Mouse (Mus musculus): ENCODE results near the gene Znrf4. TPM values are rescaled to one million over a fixed set of nuclear protein-coding genes. Genes with fewer than 3 reads are reported as not detected.
"Not testable (repeated sequence)": the region's sequence is repeated elsewhere in the genome, so short reads cannot be mapped to it uniquely, and the experiment has no call there.

The Znrf4 gene
- total RNA-seq, 2 experiments from 2014 or later = not detected

DNA sequence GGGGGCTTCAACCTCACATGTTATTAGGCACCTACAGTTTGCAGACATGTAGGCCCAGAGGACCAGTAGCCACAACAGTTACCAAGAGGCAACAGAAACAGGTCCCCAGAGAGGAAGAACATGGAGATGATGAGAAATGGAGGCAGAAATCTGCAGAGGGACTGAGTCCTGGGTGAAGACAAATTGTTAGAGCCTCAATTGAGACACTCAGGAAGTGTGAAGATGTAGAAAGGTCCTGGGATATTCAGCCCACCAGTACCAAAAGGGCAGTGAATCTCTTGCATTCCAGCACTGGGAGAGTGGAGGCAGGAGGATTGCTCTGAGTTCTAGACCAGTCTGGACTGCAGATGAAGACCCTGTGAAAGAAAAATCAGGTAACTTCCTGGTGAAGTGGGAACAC is 2.1 kb upstream of the Znrf4 start:
- peak in 1 of 2 experiments; percentile 3 for DNase-seq (ENCODE audit: low spot score in 2 of 2)
- H3K4me3 ChIP-seq = no peak overlapping the region
- H3K27ac ChIP-seq = no peak overlapping the region
- TF ChIP-seq CTCF (conservative IDR thresholded peaks at IDR 0.05) = no peak

DNA sequence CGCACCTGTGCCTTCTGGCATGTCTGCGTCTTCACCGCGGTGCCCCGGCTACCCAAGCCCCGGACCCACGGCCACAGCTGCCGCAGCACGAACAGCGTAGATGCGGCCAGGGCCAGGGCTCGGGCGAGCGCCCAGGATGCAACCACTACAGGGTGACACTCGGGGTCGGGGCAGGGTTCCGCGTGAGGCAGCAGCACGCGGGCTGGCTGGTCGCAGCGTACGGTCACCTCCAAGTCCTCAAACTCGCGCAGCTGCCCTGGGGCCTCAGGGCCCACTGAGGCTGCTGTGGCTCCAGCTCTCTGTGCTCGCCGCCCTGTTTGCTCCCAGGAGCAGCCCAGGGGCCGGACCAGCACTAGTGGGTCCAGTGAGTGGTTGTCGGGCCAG is 532 bp downstream of the Znrf4 start:
- DNase-seq (ENCODE audit: low spot score in 2 of 2) = peak in 1 of 2 experiments; percentile 8
- no peak for TF ChIP-seq CTCF (conservative IDR thresholded peaks at IDR 0.05)
- Histone ChIP-seq H3K27ac (no peak overlapping the region), H3K4me3 (no peak overlapping the region)

DNA sequence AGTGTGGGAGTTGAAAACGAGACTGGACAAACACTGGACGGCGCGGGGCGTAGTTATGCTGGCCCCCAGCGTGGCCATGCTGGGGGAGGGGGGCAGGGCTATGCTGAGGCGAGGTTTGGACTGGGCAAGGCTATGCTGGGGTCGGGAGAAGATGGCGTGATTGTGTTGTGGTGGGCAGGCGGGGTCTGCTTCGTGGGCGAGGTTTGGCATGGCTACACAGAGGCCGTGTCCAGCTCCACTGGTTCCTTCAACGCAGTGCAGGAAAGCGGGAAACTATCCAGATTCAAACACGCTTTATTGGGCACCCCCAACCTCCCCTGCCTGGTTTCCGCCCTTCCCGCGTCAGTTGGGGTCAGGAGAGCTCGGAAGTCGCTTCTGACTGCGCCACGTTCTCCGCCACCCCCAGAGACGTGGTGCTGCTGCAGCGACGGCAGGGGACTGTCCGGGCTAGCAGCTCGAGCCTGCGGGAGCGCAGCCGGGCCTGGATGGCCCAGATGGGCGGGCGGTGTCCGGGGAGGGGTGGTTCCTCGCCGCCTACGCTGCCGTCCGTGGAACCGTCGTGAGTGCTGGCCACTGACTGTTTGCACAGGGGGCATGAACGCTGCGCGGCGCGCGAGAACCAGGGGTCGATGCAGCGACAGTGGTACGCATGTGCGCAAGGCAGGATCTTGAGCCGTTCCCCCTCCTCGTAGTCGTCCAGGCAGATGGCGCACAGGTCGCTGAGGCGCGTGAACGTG is 1.1 kb downstream of the Znrf4 start:
- no peak for TF ChIP-seq CTCF (conservative IDR thresholded peaks at IDR 0.05)
- Histone ChIP-seq H3K4me3 (no peak overlapping the region), H3K27ac (0 out of 2 replicates have a peak overlapping the region, but pooled peaks have one; percentile 14)
- peak; percentile 3 to 9 for DNase-seq (ENCODE audit: low spot score in 2 of 2)

DNA sequence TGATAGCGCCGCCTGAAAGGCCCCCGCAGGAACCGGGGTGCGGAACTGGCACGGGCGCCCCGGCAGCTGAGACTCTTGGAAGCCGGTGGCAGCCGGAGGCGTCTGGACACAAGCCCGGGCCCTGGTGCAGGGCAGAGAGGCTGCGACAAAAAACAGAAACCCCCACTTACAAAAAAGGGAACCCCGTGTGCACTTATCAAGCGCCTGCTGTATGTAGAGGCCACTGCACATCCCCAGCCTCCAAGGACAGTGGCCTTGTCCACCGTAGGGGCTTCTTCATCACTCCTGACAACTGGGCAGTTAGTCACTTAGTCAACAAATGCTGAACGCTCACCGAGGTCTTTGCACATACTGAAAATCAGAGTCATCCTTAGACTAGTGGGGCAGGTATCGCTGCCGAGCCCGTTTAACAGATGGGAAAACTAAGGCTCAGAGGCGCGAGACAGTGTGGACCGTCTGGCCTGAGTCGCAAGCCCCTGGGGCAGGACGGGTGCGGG is 1.7 kb downstream of the Znrf4 start:
- H3K27ac ChIP-seq = peak overlapping the region; percentile 78
- peak in 1 of 2 experiments; percentile 71 for DNase-seq (ENCODE audit: low spot score in 2 of 2)
- TF ChIP-seq CTCF (conservative IDR thresholded peaks at IDR 0.05) = no peak
- H3K4me3 ChIP-seq = no peak overlapping the region; the same call in 1 of the 2 replicates

DNA sequence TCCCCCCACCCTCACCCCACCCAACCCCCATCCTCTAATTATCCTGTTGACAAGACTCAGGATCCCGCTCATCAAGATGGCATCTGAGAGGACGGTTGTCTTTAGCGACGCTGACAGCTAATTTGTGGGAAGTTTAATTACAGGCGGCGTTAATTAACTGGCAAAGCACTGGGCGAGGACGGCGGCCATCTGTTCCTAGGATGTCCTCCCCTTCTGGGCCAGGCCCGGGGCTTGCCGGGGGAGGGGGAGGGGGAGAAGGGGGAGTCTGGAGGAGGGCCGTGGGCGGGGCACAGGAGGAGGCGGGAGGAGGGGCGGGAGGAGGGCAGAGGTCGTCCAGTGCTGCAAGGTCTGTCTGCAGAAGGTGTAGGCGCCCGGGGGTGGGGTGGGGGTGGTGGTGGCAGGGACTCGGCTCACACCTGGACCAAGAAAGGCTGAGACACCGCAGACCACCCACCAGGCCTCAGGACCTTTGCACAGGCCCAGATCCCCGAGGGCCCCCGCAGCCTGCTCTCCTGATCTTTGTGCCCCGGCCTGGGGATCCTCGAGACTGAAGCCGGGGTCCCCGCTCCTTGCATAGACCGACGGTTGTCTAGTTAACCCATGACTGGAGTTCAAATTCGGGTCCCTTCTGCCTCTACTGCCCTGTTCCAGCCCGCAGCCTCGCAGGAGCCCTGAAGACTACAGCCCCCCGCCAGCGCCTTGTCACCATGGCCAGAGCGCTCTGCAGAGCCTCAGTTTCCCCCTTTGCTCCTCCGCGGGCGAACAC is 2.3 kb downstream of the Znrf4 start:
- peak; percentile 47 to 53 for DNase-seq (ENCODE audit: low spot score in 2 of 2)
- Histone ChIP-seq H3K4me3 (no peak overlapping the region; the same call in 1 of the 2 replicates), H3K27ac (peak overlapping the region; percentile 98)
- no peak for TF ChIP-seq CTCF (conservative IDR thresholded peaks at IDR 0.05)

DNA sequence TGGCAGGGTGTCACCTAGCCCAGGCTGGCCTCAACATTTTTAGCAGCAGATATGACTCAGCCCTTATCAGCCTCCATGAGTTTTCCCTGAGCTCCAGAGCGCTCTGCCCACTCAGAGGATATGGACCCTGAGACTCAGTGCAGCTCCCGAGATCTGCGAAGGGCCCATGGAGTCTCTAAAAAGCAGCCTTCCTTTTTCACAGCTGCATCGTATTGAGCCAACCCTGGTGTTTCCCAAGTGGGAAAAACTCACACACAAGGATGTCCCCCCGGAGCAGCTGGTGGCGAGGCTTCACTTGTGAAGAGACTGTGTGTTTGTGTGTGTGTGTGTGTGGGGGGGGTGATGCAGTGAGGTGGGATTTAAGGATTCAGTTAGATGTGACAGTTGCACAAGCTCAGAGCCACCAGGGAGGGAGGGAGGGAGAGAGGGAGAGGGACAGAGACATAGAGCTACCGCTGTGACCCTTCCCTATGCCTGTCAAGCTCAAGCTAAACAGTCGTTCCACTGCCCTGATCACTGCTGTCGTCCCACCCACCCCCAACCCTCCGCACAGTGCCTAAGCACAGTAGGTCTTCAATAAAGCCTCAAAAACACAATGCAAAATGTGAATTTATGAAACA is 3.1 kb downstream of the Znrf4 start:
- no peak for TF ChIP-seq CTCF (conservative IDR thresholded peaks at IDR 0.05)
- H3K4me3 ChIP-seq = no peak overlapping the region
- peak overlapping the region; percentile 98 for H3K27ac ChIP-seq
- DNase-seq (ENCODE audit: low spot score in 2 of 2) = peak in 1 of 2 experiments; percentile 7

DNA sequence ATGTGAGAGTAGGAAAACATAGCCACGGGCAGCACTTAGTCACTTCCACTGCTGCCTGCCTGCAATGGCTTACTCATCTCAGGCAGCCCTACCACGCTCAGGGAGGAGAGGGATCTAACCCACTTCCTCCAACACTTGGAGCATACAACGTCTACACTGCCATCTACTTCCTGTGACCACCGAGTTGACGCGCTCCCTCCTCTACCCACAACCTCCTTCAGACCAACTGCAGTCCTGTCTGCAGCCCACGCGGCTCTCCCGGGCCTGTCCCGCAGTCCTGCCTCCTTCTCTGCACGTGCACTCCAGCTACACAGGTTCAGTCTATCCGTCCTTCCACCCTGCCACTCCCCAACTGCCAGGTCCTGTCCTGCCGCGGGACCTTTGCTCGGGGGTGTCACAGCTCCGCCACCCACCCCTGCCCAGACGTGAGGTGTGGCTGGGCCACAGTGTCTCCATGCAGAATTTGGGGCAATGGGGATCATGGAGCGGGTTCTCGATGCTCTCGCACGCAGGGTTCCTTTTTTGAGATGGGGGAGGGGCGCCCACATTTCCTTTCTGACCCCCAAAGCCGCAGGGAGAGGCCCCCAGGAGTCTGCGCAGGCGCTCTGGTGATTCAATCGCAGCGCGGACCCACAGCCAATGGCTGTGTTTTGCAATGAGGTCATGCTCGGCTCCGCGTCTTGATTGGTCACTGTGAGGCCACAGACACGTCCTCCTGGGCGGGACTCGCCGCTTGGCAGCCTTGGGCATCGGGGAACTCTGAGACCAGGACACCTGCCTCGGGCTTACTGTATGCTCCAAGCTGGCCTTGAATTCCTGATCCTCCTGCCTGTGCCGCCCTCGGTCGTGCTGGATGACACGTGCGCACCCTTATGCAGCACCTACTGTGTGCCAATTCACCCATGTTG is 4.8 kb downstream of the Znrf4 start:
- DNase-seq (ENCODE audit: low spot score in 2 of 2) = peak; percentile 94 to 98
- H3K27ac ChIP-seq = peak overlapping the region; percentile 98
- H3K4me3 ChIP-seq = peak overlapping the region; percentile 78
- TF ChIP-seq CTCF (conservative IDR thresholded peaks at IDR 0.05) = no peak

DNA sequence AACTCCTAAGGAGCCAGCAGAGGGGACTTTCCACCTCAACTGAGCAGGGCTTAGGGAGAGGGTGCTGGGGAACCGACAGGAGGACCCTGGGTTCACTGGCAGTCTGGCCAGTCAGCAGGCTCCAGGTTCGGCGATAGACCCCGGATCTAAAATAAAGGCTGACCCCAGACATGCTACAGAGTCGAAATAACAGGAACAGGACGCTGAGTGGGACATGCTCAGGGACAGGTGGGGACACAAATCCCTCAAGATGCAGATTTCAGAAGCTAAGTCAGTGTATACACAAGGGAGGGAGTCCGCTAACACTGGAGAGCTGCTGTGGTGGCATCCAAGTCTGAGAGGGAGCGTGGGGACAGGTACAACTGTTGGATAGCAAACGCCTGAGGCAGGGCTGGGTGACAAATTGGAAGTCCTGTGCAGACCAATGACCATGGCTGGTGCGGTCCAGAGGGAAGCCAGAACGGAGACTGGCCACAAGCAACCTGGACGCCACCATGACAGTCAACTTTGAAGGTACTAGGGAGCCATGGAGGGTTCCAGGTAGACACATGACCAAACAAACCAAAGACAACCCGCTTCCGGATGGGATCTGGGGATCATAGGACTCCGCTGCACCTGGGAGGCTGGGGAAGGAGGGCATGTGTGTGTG is 5.7 kb downstream of the Znrf4 start:
- Histone ChIP-seq H3K27ac (peak overlapping the region; percentile 98), H3K4me3 (no peak overlapping the region)
- no peak for TF ChIP-seq CTCF (conservative IDR thresholded peaks at IDR 0.05)
- peak in 1 of 2 experiments; percentile 11 for DNase-seq (ENCODE audit: low spot score in 2 of 2)

DNA sequence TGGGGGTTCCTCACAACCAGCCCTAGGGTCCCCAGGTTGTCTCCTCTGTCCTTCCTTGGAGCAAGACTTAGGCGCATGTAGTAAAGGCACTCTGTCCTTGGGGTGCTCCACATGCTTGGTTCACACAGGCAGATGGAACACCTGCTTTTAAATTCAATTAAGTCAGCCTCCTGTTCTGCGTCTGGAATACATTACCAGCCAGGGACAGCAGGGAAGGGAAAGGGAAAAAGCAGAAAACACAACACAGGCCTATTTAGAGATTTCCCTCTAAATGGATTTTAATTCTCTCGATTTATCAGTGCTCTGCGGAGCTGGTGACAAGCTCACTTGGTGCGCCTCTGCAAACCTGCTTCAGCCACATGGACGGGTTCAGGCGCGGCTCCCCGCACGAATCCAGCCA is 6.8 kb downstream of the Znrf4 start:
- no peak overlapping the region for H3K4me3 ChIP-seq
- DNase-seq (ENCODE audit: low spot score in 2 of 2) = no peak
- H3K27ac ChIP-seq = peak overlapping the region; percentile 98
- 0 out of 2 replicates have a peak, but pooled peaks have one; percentile 10 for TF ChIP-seq CTCF (conservative IDR thresholded peaks at IDR 0.05)

DNA sequence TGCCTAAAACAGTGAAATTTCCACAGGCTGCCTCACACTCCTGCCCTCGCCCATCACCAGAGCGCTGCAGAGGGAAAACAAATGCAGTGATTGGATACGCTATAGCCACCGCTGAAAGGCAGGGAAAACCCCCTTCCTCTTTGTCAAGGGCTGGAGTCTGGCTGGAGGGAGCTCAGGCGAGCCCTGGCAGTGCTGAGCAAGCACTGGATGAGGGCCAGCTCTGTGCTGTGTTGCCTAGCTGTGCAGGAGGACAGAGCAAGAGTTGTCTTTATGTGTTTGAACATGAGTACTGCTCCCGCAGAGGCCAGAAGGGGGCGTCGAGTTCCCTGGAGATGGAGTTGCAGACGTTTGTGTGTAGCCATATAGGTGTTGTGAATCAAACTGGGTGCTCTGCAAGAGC is 9.7 kb downstream of the Znrf4 start:
- peak; percentile 68 for TF ChIP-seq CTCF (conservative IDR thresholded peaks at IDR 0.05)
- peak; percentile 66 to 76 for DNase-seq (ENCODE audit: low spot score in 2 of 2)
- H3K27ac ChIP-seq = peak overlapping the region; percentile 85
- H3K4me3 ChIP-seq = no peak overlapping the region

DNA sequence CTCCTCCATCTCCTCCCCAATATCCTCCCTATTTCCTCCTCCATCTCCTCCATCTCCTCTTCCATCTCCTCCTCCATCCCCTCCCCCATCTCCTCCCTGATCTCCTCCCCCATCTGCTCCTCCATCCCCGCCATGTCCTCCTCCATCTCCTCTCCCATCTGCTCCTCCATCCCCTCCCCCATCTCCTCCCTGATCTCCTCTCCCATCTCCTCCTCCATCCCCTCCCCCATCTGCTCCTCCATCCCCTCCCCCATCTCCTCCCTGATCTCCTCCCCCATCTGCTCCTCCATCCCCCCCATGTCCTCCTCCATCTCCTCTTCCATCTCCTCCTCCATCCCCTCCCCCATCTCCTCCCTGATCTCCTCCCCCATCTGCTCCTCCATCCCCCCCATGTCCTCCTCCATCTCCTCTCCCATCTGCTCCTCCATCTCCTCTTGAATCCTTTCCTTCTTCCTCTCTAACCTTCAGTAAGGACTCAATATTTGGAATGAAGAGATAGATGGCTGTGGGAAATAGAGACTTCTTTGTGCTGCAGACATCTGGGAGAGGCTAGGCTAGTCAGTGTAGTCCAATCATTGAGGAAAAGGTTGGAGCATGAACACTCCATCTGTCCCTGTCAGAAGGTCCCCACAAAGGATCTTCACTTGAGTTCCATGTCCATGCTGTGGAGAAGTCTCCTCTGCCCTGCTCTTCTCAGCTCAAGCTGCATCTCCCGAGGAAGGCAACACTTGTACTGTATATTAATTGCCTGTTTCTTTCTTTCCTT is 10.4 kb downstream of the Znrf4 start:
- not testable (repeated sequence) for H3K4me3 ChIP-seq; DNase-seq (ENCODE audit: low spot score in 2 of 2)
- peak overlapping the region; percentile 85 for H3K27ac ChIP-seq
